Mouse (Mus musculus): ENCODE measurements at regions not wholly inside any gene's neighbourhood (a gene's known extent, or its start where the extent isn't known, plus 50 kb on each side); places are given as distances from the start of the nearest gene placed in this dataset.

GRCm38 (mm10) chr17:54821059-54821458, 522.2 kb upstream of the Slc5a7 start:
- no peak overlapping the region for H3K9ac ChIP-seq
- H3K4me3 ChIP-seq = no peak overlapping the region
- H3K27me3 ChIP-seq = no peaks in the 10 kb centered on the region
- H3K36me3 ChIP-seq (ENCODE audit: poor library complexity, severe bottlenecking) = no peaks in the 10 kb centered on the region
- H3K27ac ChIP-seq = no peak overlapping the region
- no peaks in the 10 kb centered on the region for H3K4me1 ChIP-seq
- no peak for ATAC-seq
- 88% methylated on average over 5 of the region's 5 CpGs for WGBS
- H3K4me2 ChIP-seq = no peak overlapping the region
- H3K9me3 ChIP-seq (replicated peaks) = no peaks in the 10 kb centered on the region; the same call in 1 of the 2 replicates

- Histone ChIP-seq H3K4me1 (no peaks in the 10 kb centered on the region), H3K4me2 (no peak overlapping the region), H3K9ac (no peak overlapping the region), H3K27me3 (no peaks in the 10 kb centered on the region), H3K9me3 (replicated peaks) (no peaks in the 10 kb centered on the region), H3K36me3 (ENCODE audit: poor library complexity, severe bottlenecking) (no peaks in the 10 kb centered on the region), H3K4me3 (no peak overlapping the region), H3K27ac (no peak overlapping the region)
- 83% methylated on average over 1 of the region's 1 CpGs for WGBS
- ATAC-seq = no peak
Measured at GRCm38 (mm10) chr17:54853631-54854030, 554.8 kb upstream of the Slc5a7 start.

- H3K27ac ChIP-seq = no peak overlapping the region
- no peak overlapping the region for H3K4me2 ChIP-seq
- H3K4me3 ChIP-seq = no peak overlapping the region
- no peaks in the 10 kb centered on the region for H3K36me3 ChIP-seq (ENCODE audit: poor library complexity, severe bottlenecking)
- WGBS = 67% methylated on average over 4 of the region's 4 CpGs
- no peak; the same call in 1 of the 2 replicates for ATAC-seq
- H3K4me1 ChIP-seq = no peaks in the 10 kb centered on the region
- H3K9ac ChIP-seq = no peak overlapping the region
- no peaks in the 10 kb centered on the region for H3K9me3 ChIP-seq (replicated peaks)
- H3K27me3 ChIP-seq = no peaks in the 10 kb centered on the region
Measured at GRCm38 (mm10) chr17:54896198-54896597, 549.0 kb upstream of the St6gal2 start.

GRCm38 (mm10) chr17:54929181-54929715, 515.9 kb upstream of the St6gal2 start:
- no peaks in the 10 kb centered on the region for H3K4me1 ChIP-seq
- H3K4me2 ChIP-seq = no peak overlapping the region
- no peak overlapping the region for H3K27ac ChIP-seq
- H3K36me3 ChIP-seq (ENCODE audit: poor library complexity, severe bottlenecking) = no peaks in the 10 kb centered on the region
- H3K27me3 ChIP-seq = no peaks in the 10 kb centered on the region
- no peaks in the 10 kb centered on the region for H3K9me3 ChIP-seq (replicated peaks)
- WGBS = 78% methylated on average over 3 of the region's 3 CpGs
- ATAC-seq = no peak
- no peak overlapping the region for H3K9ac ChIP-seq
- no peak overlapping the region for H3K4me3 ChIP-seq

- H3K9ac ChIP-seq = no peak overlapping the region
- H3K4me3 ChIP-seq = no peak overlapping the region
- H3K27ac ChIP-seq = no peak overlapping the region
- 36% methylated on average over 3 of the region's 3 CpGs for WGBS
- ATAC-seq = 0 out of 2 replicates have a peak, but pooled peaks have one; percentile 38
- H3K36me3 ChIP-seq (ENCODE audit: poor library complexity, severe bottlenecking) = no peaks in the 10 kb centered on the region
- H3K4me2 ChIP-seq = no peak overlapping the region
- H3K27me3 ChIP-seq = no peaks in the 10 kb centered on the region
- H3K4me1 ChIP-seq = 0 out of 2 replicates have a peak, but pooled peaks cover 3% of the 10 kb centered on the region
- no peaks in the 10 kb centered on the region for H3K9me3 ChIP-seq (replicated peaks)
Measured at GRCm38 (mm10) chr17:54943380-54944047, 501.7 kb upstream of the St6gal2 start.

- Histone ChIP-seq H3K9me3 (replicated peaks) (no peaks in the 10 kb centered on the region), H3K4me1 (0 out of 2 replicates have a peak, but pooled peaks cover 3% of the 10 kb centered on the region), H3K4me3 (no peak overlapping the region), H3K4me2 (no peak overlapping the region), H3K36me3 (ENCODE audit: poor library complexity, severe bottlenecking) (no peaks in the 10 kb centered on the region), H3K27ac (no peak overlapping the region), H3K27me3 (no peaks in the 10 kb centered on the region), H3K9ac (no peak overlapping the region)
- WGBS = 67% methylated on average over 6 of the region's 6 CpGs
- no peak for ATAC-seq
Measured at GRCm38 (mm10) chr17:54944288-54944931, 500.8 kb upstream of the St6gal2 start.
